ENCODE assay signal across 8 mouse cellular contexts in genomic region chr19:23142427-23143073, GRCm38 (mm10). TPM values are rescaled to one million over a fixed set of nuclear protein-coding genes. Genes with fewer than 3 reads are reported as not detected.
DNase-seq lines count a peak whose midpoint lies in the region; ATAC-seq and TF ChIP-seq lines count a peak whose summit lies in the region.

No protein-coding gene starts in this region.

- peak overlapping the region; percentile 92 for H3K27ac ChIP-seq in liver, adult 2 months (replicated peaks; ENCODE audit: insufficient read depth, low read depth, low read length)
- H3K27ac ChIP-seq in limb, embryonic 13.5 days = no peak overlapping the region

- TF ChIP-seq CTCF in liver, adult 2 months (IDR thresholded peaks at IDR 0.05; ENCODE audit: low read depth, low read length) = no peak

- H3K4me1 ChIP-seq in liver, adult 2 months (ENCODE audit: control insufficient read depth, insufficient read depth, low read length) = peaks cover 22% of the 10 kb centered on the region
- peaks cover 20% of the 10 kb centered on the region for H3K4me1 ChIP-seq in limb, embryonic 13.5 days

- H3K36me3 ChIP-seq in liver, adult 2 months (ENCODE audit: control insufficient read depth, insufficient read depth, low read length) = peaks cover 5% of the 10 kb centered on the region
- no peaks in the 10 kb centered on the region for H3K36me3 ChIP-seq in limb, embryonic 13.5 days

- H3K4me3 ChIP-seq in liver, adult 2 months (ENCODE audit: insufficient read depth, low read depth, low read length) = peak overlapping the region; percentile 90
- H3K4me3 ChIP-seq in limb, embryonic 13.5 days = peak overlapping the region; percentile 63

- no peaks in the 10 kb centered on the region for H3K9me3 ChIP-seq in limb, embryonic 13.5 days

- peak; percentile 89 for DNase-seq in liver, adult 2 months (ENCODE audit: extremely low read depth, low read depth, low spot score)
- no peak for DNase-seq in liver
- DNase-seq in cerebellum, postnatal 36 days = peak; percentile 41 to 42
- DNase-seq in heart, postnatal 4 days = peak; percentile 32
- DNase-seq in neural tube, embryonic 10.5 days (ENCODE audit: extremely low spot score, low spot score) = peak; percentile 19
- no peak for DNase-seq in urinary bladder, postnatal 4 days (ENCODE audit: low spot score in 2 of 2)
- no peak for DNase-seq in embryo, embryonic 10 days (ENCODE audit: low spot score)

- H3K4me2 ChIP-seq in limb, embryonic 13.5 days (replicated peaks) = peak overlapping the region; percentile 98

- 2% methylated on average over 28 of the region's 28 CpGs for WGBS in liver, adult 2 months
- 2% methylated on average over 28 of the region's 28 CpGs for WGBS in limb, embryonic 13.5 days

- H3K27me3 ChIP-seq in liver, adult 2 months (ENCODE audit: control insufficient read depth, insufficient read depth, low read length) = no peaks in the 10 kb centered on the region
- peaks cover 33% of the 10 kb centered on the region for H3K27me3 ChIP-seq in limb, embryonic 13.5 days

- peaks cover 55% of the 10 kb centered on the region for H3K79me2 ChIP-seq in liver, adult 2 months (ENCODE audit: control insufficient read depth, insufficient read depth, low read length)

- ATAC-seq in limb, embryonic 13.5 days (ENCODE audit: low FRiP score, low read depth) = 0 out of 2 replicates have a peak, but pooled peaks have one; percentile 4

- H3K9ac ChIP-seq in liver, adult 2 months (ENCODE audit: low read depth, low read length) = peak overlapping the region; percentile 99
- peak overlapping the region; percentile 67 for H3K9ac ChIP-seq in limb, embryonic 13.5 days

- TF ChIP-seq POLR2A in liver, adult 2 months (IDR thresholded peaks at IDR 0.05; ENCODE audit: extremely low read depth, insufficient read depth, low read length) = 0 out of 2 replicates have a peak, but pooled peaks have one; percentile 5

RNA-seq across cellular contexts. Expression of gene Klf9, which starts 1.5 kb away (rescaled TPM):
- 75.0 and 81.6 TPM in 2 replicates for total RNA-seq in liver, adult 2 months (2014; rRNA removed)
- 32.4 and 32.7 TPM in 2 replicates for polyA plus RNA-seq in liver, adult 2 months (2012; rRNA removed)
- total RNA-seq in heart, postnatal 4 days (2021) = 10 to 100 TPM; 26.9 to 27.3 TPM
- polyA plus RNA-seq in limb, embryonic 13.5 days (2015; fragmentation: Nextera tagmentation; extraction: Ambion mirVana) = 1.8 and 1.9 TPM in 2 replicates

Comparison
In these comparisons a context has a peak if more than half of its experiments do, and no peak if none do; other contexts are left out.
1. DNase-seq: peak in liver, adult 2 months (single experiment), cerebellum, postnatal 36 days (2 of 2), heart, postnatal 4 days (single experiment) and neural tube, embryonic 10.5 days (single experiment); none in liver (single experiment), urinary bladder, postnatal 4 days (0 of 2) and embryo, embryonic 10 days (single experiment).